Mouse (Mus musculus) forebrain, embryonic 10.5 days (tissue): ENCODE measurements around the gene Upp2. TPM values are rescaled to one million over a fixed set of nuclear protein-coding genes. Genes with fewer than 3 reads are reported as not detected.

Experiments used
- DNase-seq: peaks from one replicate; pipeline ENCODE4 v3.0.0-alpha.2; 2017; ENCODE audit warnings: low spot score; ENCODE audit errors: extremely low spot score
- H3K27ac ChIP-seq: fragments of 300-500 bp; sonication (generic); 2 replicates; pipeline ENCODE4 v1.5.1; 2016; ENCODE audit warnings: mild to moderate bottlenecking
- H3K27me3 ChIP-seq: fragments of 300-500 bp; sonication (generic); 2 replicates; pipeline ENCODE4 v1.6.1; 2016; ENCODE audit warnings: mild to moderate bottlenecking; ENCODE audit not compliant: poor library complexity, severe bottlenecking
- H3K36me3 ChIP-seq: fragments of 300-500 bp; sonication (generic); replicated peaks from 2 replicates; pipeline ENCODE4 v1.6.1; 2016; ENCODE audit warnings: mild to moderate bottlenecking, moderate library complexity
- H3K4me1 ChIP-seq: fragments of 300-500 bp; sonication (generic); 2 replicates; pipeline ENCODE4 v1.6.1; 2016
- H3K4me3 ChIP-seq: fragments of 300-500 bp; sonication (generic); 2 replicates; pipeline ENCODE4 v1.5.1; 2016; ENCODE audit warnings: mild to moderate bottlenecking, moderate library complexity
- H3K9me3 ChIP-seq: fragments of 300-500 bp; sonication (generic); 2 replicates; pipeline ENCODE4 v1.6.1; 2016; ENCODE audit warnings: mild to moderate bottlenecking, moderate library complexity
- WGBS: fragments of 180-500 bp; shearing (Covaris S2); methylation state at CpG from one replicate; pipeline ENCODE4 v1.1.7; 2016; 5-methylcytosine and 5-hydroxymethylcytosine counted together
- polyA plus RNA-seq: library from polyadenylated mRNA; unstranded; fragments of >200 nt; fragmentation: Nextera tagmentation; extraction: Ambion mirVana; gene quantifications from 2 replicates; pipeline ENCODE4 v1.2.1, GENCODE M21; 2016

Upp2 gene
- polyA plus RNA-seq, 1 experiment from 2014 or later: 3.9 TPM

DNA sequence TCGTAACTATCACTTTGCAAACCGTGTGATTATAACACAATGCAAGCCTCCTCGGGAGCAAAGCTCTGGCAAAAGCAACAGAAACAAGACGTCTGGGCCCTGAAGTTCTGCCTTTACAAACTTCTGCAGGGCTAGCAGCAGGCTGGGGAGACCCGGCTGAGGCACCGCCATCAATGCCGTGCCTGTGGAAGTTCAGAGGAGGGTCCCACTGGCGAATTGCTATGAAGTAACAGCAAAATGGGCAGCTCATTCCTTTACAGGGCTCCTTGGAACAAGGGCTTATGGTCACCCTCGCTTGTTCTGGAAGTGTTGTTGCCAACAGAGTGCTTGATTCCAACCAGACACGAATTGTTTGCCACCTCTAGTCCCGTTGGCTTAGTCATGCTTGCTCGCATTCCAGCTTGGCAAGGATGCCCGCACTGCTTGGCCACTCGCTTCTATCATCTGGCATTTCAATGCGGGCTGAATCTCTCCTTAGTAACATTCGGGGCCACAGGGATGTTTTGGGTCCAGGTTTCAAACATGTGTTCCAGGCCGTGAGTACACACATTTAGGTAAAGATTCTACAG is 29.8 kb downstream of the Upp2 start:
- Histone ChIP-seq H3K4me1 (peaks cover 14% of the 10 kb centered on the region; the same call in 1 of the 2 replicates), H3K27ac (no peak overlapping the region), H3K9me3 (no peaks in the 10 kb centered on the region), H3K36me3 (no peaks in the 10 kb centered on the region), H3K27me3 (no peaks in the 10 kb centered on the region), H3K4me3 (no peak overlapping the region)
- DNase-seq: no peak
- 86% methylated on average over 17 of the region's 17 CpGs for WGBS

DNA sequence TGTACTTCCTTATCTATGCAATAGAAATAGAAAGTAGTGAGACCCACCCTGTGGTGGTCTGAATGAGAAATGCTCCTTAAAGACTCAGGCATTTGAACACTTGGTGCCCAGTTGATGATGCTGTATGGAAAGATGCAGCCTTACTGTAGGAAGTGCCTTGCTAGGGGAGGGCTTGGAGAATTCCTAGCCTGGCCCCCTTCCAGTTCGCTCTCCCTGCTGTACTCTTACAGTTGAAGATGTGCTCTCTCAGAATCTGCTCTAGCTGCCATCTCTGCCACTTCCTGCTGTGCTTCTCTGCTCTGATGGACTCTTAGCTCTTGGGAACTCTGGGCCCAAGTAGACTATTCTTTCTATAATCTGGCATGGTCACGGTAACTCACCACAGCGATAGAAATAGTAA is 30.5 kb downstream of the Upp2 start:
- no peak overlapping the region for H3K4me3 ChIP-seq

DNA sequence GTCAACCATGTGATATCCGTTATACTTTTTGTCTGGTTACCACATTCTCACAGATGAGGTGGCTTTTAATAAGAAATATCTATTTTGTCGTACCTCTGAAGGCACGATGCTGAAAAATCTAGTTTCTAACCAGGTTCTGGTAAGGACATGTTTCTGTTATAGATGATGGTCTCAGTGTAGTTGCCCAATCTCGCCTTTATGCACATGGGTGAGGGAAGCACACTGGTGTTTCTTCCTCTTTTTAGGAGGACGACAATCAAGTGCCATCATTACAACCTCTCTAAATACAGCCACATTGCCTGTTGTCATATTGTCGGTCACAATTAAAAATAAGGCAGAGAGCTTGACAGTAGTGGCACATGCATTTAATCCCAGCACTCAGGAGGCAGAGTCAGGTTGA is 32.5 kb downstream of the Upp2 start:
- Histone ChIP-seq H3K27ac (no peak overlapping the region), H3K27me3 (no peaks in the 10 kb centered on the region), H3K9me3 (no peaks in the 10 kb centered on the region), H3K4me1 (peaks cover 14% of the 10 kb centered on the region; the same call in 1 of the 2 replicates), H3K36me3 (no peaks in the 10 kb centered on the region), H3K4me3 (no peak overlapping the region)
- WGBS: 91% methylated on average over 6 of the region's 6 CpGs
- no peak for DNase-seq

More for the DNA sequence above, 30.5 kb downstream of the Upp2 start:
- DNase-seq: no peak
- 97% methylated on average over 3 of the region's 3 CpGs for WGBS
- Histone ChIP-seq H3K9me3 (no peaks in the 10 kb centered on the region), H3K4me1 (peaks cover 14% of the 10 kb centered on the region; the same call in 1 of the 2 replicates), H3K36me3 (no peaks in the 10 kb centered on the region), H3K27me3 (no peaks in the 10 kb centered on the region), H3K27ac (no peak overlapping the region)

DNA sequence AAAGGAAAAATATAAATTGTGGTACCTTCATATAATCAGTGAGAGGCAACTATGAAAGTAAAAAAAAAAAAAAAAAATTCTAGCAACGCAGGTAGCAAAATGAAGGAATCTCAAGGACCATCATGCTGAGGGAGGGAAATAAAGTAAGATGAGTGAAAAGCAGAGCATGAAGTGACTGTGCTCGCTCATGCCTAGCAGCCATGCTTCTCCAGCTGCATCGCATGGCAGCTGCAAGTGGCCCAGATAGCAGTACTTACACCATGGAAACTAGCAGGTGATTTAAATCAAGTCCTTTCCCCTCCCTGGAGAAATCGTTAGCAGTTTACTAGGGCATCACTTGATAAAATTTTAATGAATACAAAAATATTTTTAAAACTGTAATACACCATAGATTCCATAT is 34.3 kb downstream of the Upp2 start:
- no peak for DNase-seq
- Histone ChIP-seq H3K36me3 (no peaks in the 10 kb centered on the region), H3K9me3 (no peaks in the 10 kb centered on the region), H3K27me3 (no peaks in the 10 kb centered on the region), H3K4me3 (no peak overlapping the region), H3K4me1 (no peaks in the 10 kb centered on the region), H3K27ac (no peak overlapping the region)
- 89% methylated on average over 4 of the region's 4 CpGs for WGBS

DNA sequence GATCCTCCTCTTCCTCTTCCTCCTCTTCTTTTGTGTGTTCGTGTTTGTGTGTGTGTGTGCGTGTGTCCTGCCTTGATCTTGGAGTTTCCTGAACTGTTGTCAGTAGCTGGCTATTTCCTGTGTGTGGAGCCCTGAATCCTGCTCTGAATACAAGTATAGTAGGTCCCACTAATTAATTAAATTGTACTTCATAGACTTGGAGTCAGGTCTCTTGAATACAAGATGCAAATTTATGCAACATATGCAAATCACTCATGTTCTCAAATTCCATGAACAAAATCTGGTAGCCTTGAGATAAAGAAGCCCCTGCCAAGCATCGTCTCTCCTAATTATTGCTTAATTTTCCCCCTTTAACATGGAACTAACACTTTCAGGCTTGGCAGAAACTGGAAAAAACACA is 36.3 kb downstream of the Upp2 start:
- Histone ChIP-seq H3K9me3 (no peaks in the 10 kb centered on the region), H3K27me3 (no peaks in the 10 kb centered on the region), H3K27ac (no peak overlapping the region), H3K36me3 (no peaks in the 10 kb centered on the region), H3K4me1 (no peaks in the 10 kb centered on the region), H3K4me3 (no peak overlapping the region)
- WGBS: 96% methylated on average over 3 of the region's 3 CpGs
- no peak for DNase-seq

DNA sequence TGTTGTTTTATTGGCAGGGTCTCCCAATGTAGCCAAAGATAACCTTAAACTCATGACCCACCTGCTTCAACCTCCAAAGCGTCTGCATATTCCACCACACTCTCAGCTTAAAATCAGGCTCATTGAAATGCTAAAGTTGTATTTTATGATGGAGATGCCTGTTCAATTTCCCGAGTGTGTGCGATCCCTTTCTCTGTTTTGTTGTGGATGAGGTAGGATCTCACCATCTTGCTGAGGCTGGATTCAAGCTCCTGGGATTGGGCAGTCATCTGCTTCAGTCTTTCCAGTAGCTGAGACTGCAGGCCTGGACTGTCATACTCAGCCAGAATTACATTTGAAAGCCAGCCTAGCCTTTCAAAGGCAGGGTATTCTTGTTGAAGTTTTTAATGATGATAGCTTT is 37.7 kb downstream of the Upp2 start:
- Histone ChIP-seq H3K9me3 (no peaks in the 10 kb centered on the region), H3K36me3 (no peaks in the 10 kb centered on the region), H3K27ac (no peak overlapping the region), H3K4me3 (no peak overlapping the region), H3K4me1 (no peaks in the 10 kb centered on the region), H3K27me3 (no peaks in the 10 kb centered on the region)
- WGBS: 96% methylated on average over 3 of the region's 3 CpGs
- DNase-seq: no peak

DNA sequence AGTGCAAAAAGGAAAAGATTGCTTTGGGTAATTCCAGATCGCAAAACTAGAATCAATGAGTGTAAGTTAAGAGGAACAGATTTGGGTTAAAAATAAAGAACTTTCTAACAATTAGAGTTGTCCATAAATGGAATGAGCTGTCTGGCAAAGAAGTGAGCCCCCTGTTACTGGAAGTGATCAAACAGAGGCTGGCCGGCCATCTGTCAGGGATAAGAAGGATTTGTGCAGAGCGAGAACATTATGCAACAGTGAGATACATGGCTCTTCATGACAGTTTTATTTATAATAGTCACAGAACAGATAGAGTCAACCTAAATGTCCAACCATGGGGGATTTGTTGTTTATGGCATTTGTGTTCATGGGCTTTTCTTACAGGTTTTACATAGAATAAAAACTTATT is 46.6 kb downstream of the Upp2 start:
- H3K9me3 ChIP-seq: no peaks in the 10 kb centered on the region
- H3K27ac ChIP-seq: no peak overlapping the region
- H3K4me3 ChIP-seq: no peak overlapping the region
- 92% methylated on average over 3 of the region's 3 CpGs for WGBS
- H3K36me3 ChIP-seq: no peaks in the 10 kb centered on the region
- no peaks in the 10 kb centered on the region for H3K4me1 ChIP-seq
- H3K27me3 ChIP-seq: no peaks in the 10 kb centered on the region
- no peak for DNase-seq

DNA sequence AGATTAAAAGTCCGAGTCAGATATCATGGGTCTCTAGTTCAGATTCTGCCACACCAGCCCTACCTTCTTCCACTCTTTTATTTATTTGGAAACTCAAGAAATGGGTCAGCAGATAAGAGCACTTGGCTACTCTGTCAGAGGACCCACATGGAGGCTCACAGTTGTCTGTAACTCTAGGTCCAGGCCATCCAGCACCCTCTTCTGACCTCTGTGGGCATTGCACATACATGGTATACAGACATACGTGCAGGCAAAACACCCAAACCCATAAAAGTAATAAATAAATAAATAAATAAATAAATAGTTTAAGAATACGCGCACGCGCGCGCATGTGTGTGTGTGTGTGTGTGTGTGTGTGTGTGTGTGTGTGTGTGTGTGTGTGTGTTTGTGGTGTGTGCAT is 47.8 kb downstream of the Upp2 start:
- DNase-seq: no peak
- no peak overlapping the region for H3K4me3 ChIP-seq
- H3K27me3 ChIP-seq: no peaks in the 10 kb centered on the region
- H3K27ac ChIP-seq: no peak overlapping the region
- no peaks in the 10 kb centered on the region for H3K9me3 ChIP-seq
- H3K4me1 ChIP-seq: no peaks in the 10 kb centered on the region
- WGBS: 93% methylated on average over 8 of the region's 8 CpGs
- no peaks in the 10 kb centered on the region for H3K36me3 ChIP-seq

DNA sequence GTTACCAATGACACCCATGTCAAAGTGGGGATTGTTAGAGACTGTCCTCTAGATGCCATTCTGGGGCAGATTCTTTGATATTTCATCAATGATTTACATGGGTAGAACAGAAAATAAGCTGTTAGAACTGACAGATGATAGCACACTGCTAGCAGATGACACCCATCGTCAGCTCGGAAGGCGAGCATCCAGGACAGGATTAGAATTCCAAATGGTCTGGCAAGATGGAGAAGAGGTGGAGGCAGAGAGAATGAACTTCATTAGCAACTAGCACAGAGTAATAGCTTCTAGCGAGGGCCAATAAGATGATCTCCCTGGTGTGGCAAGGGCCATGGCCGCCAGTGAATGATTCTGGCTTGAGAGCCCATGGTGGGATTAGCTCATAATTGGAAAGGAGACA is 48.7 kb downstream of the Upp2 start:
- Histone ChIP-seq H3K4me1 (no peaks in the 10 kb centered on the region), H3K36me3 (no peaks in the 10 kb centered on the region), H3K4me3 (no peak overlapping the region), H3K27ac (no peak overlapping the region), H3K27me3 (no peaks in the 10 kb centered on the region), H3K9me3 (no peaks in the 10 kb centered on the region)
- DNase-seq: no peak
- WGBS: 97% methylated on average over 5 of the region's 5 CpGs

DNA sequence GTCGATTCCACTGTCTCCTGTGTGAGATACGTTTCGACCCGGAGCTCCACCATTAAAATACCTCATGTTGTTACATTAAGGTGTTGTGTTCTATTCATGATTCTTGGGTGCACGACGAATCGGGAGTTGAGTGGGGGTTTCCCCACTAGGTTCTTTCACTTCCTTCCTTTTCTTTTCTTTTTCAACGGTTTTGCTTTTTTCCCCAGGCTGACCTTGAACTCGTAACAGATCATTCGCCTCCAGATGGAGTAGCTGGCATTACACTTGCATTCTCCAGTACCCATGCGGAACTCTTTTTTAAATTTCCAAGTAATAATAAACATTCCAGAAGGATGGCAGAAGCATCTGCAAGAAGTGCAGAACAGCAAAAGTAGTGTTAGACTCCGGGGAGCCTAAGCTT is 58.1 kb downstream of the Upp2 start:
- DNase-seq: no peak
- Histone ChIP-seq H3K4me1 (peaks cover 42% of the 10 kb centered on the region), H3K9me3 (no peaks in the 10 kb centered on the region), H3K27ac (no peak overlapping the region), H3K27me3 (peaks cover 67% of the 10 kb centered on the region), H3K36me3 (no peaks in the 10 kb centered on the region), H3K4me3 (no peak overlapping the region)
- WGBS: 60% methylated on average over 12 of the region's 12 CpGs

DNA sequence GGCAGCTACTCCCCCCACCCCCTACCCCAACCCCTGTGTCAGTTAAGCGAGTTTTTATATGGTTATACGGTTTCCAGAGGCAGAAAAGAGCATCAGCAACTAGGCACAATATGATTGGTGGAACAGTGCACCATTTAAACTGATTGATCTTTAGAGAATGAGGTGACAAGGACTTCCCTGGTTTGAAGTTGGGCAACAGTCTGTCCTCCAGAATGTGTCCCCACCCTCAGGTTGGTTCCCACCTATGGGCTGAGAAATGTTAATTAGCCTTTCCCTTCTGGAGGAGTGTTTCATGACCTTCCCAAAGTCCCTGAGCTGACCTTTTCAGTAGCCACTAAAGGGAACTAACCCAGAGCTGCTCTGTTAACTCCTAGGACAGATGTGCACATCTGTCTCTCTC is 58.6 kb downstream of the Upp2 start:
- WGBS: 8% methylated on average over 2 of the region's 2 CpGs
- H3K27ac ChIP-seq: no peak overlapping the region
- DNase-seq: no peak
- H3K4me3 ChIP-seq: no peak overlapping the region
- peaks cover 72% of the 10 kb centered on the region for H3K27me3 ChIP-seq
- no peaks in the 10 kb centered on the region for H3K9me3 ChIP-seq
- peaks cover 42% of the 10 kb centered on the region for H3K4me1 ChIP-seq
- H3K36me3 ChIP-seq: no peaks in the 10 kb centered on the region

DNA sequence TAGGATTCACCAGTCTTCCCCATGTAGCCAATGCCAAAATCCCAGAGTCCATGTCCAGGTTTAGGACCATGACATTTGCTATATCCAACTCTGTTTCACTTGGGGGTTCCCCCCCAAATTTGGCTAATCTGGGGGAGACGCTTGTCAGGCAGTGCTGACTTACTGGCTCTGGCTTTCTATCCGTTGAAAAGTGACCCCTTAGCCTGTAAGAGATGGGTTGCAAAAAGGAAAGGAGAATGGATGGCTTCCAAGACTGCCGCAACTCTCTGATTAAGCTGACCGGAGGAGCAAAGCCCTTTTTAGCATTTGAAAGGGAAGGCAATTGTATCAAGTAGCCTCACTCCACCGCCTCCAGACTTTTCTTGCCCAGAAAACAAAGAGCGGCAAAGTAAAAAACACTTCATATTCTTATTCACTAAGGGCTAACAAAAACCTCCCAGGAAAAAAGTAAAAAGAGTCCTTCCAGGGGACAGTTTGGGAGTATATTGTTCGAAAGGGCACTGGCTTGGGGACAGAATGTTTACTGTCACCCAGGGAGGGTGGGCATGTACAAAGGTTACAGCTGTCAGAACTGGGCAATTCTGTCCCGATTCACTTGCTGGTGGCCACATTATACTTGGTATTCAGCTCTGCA is 59.2 kb downstream of the Upp2 start:
- DNase-seq: peak; percentile 18

DNA sequence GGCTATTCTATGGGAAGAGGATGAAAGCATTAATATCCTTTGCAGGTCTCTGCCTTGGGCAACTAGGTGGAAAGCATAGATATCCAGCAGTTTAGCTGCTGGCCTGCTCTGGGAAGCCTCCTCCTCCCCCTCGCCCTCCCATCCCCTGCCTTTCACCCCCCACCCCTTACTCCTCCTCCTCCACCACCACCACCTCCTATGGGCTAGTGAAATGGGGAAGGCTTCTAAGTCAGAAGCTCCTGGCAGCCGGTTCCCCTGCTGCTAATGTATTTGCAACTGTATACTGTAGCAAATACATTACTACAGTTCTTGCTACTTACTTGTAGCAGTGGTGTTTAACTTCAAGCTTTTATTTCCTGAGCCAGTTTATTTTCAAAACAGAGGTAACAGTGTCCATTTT is 60.9 kb downstream of the Upp2 start:
- WGBS: 11% methylated on average over 2 of the region's 2 CpGs
- Histone ChIP-seq H3K9me3 (no peaks in the 10 kb centered on the region), H3K4me1 (peaks cover 42% of the 10 kb centered on the region), H3K27ac (no peak overlapping the region), H3K27me3 (peaks cover 95% of the 10 kb centered on the region), H3K4me3 (no peak overlapping the region), H3K36me3 (no peaks in the 10 kb centered on the region)
- DNase-seq: no peak

More for the DNA sequence above, 59.2 kb downstream of the Upp2 start:
- H3K9me3 ChIP-seq: no peaks in the 10 kb centered on the region
- H3K4me3 ChIP-seq: peak overlapping the region; percentile 10; the same call in 1 of the 2 replicates
- no peaks in the 10 kb centered on the region for H3K36me3 ChIP-seq
- H3K27ac ChIP-seq: no peak overlapping the region
- peaks cover 77% of the 10 kb centered on the region for H3K27me3 ChIP-seq
- WGBS: 8% methylated on average over 8 of the region's 8 CpGs
- H3K4me1 ChIP-seq: peaks cover 42% of the 10 kb centered on the region
